Mouse (Mus musculus): ENCODE measurements at regions not wholly inside any gene's neighbourhood (a gene's known extent, or its start where the extent isn't known, plus 50 kb on each side); places are given as distances from the start of the nearest gene placed in this dataset.

GRCm38 (mm10) chr9:116511450-116511849 is 336.3 kb upstream of the Tgfbr2 start:
- no peak overlapping the region for H3K27ac ChIP-seq (ENCODE audit: control insufficient read depth, insufficient read depth, low read depth, low read length, poor library complexity)
- H3K4me1 ChIP-seq (ENCODE audit: control insufficient read depth, insufficient read depth, low read length) = no peaks in the 10 kb centered on the region
- 53% methylated on average over 3 of the region's 3 CpGs for WGBS
- H3K4me3 ChIP-seq (replicated peaks; ENCODE audit: control insufficient read depth, low read depth, low read length) = no peak overlapping the region
- TF ChIP-seq POLR2A (IDR thresholded peaks at IDR 0.05; ENCODE audit: borderline replicate concordance, control insufficient read depth, low read depth, low read length) (no peak), CTCF (IDR thresholded peaks at IDR 0.05; ENCODE audit: control insufficient read depth, insufficient read depth, low read length) (no peak)

GRCm38 (mm10) chr9:116507756-116508155 is 332.6 kb upstream of the Tgfbr2 start:
- no peak overlapping the region for H3K27ac ChIP-seq (ENCODE audit: control insufficient read depth, insufficient read depth, low read depth, low read length, poor library complexity)
- 79% methylated on average over 5 of the region's 5 CpGs for WGBS
- no peaks in the 10 kb centered on the region; the same call in 1 of the 2 replicates for H3K4me1 ChIP-seq (ENCODE audit: control insufficient read depth, insufficient read depth, low read length)

GRCm38 (mm10) chr9:116502831-116503230 is 327.7 kb upstream of the Tgfbr2 start:
- Histone ChIP-seq H3K27ac (ENCODE audit: control insufficient read depth, insufficient read depth, low read depth, low read length, poor library complexity) (no peak overlapping the region), H3K4me3 (replicated peaks; ENCODE audit: control insufficient read depth, low read depth, low read length) (no peak overlapping the region), H3K4me1 (ENCODE audit: control insufficient read depth, insufficient read depth, low read length) (no peaks in the 10 kb centered on the region; the same call in 1 of the 2 replicates)
- TF ChIP-seq CTCF (IDR thresholded peaks at IDR 0.05; ENCODE audit: control insufficient read depth, insufficient read depth, low read length) (no peak), POLR2A (IDR thresholded peaks at IDR 0.05; ENCODE audit: borderline replicate concordance, control insufficient read depth, low read depth, low read length) (no peak)
- WGBS = 63% methylated on average over 5 of the region's 5 CpGs

More at GRCm38 (mm10) chr9:116507756-116508155, 332.6 kb upstream of the Tgfbr2 start:
- H3K4me3 ChIP-seq (replicated peaks; ENCODE audit: control insufficient read depth, low read depth, low read length) = no peak overlapping the region
- TF ChIP-seq CTCF (IDR thresholded peaks at IDR 0.05; ENCODE audit: control insufficient read depth, insufficient read depth, low read length) = no peak
- TF ChIP-seq POLR2A (IDR thresholded peaks at IDR 0.05; ENCODE audit: borderline replicate concordance, control insufficient read depth, low read depth, low read length) = no peak

GRCm38 (mm10) chr9:116500951-116501350 is 325.8 kb upstream of the Tgfbr2 start:
- TF ChIP-seq POLR2A (IDR thresholded peaks at IDR 0.05; ENCODE audit: borderline replicate concordance, control insufficient read depth, low read depth, low read length) = no peak
- TF ChIP-seq CTCF (IDR thresholded peaks at IDR 0.05; ENCODE audit: control insufficient read depth, insufficient read depth, low read length) = no peak
- Histone ChIP-seq H3K4me3 (replicated peaks; ENCODE audit: control insufficient read depth, low read depth, low read length) (no peak overlapping the region), H3K4me1 (ENCODE audit: control insufficient read depth, insufficient read depth, low read length) (no peaks in the 10 kb centered on the region; the same call in 1 of the 2 replicates), H3K27ac (ENCODE audit: control insufficient read depth, insufficient read depth, low read depth, low read length, poor library complexity) (no peak overlapping the region)
- 83% methylated on average over 3 of the region's 3 CpGs for WGBS

- Histone ChIP-seq H3K27ac (ENCODE audit: control insufficient read depth, insufficient read depth, low read depth, low read length, poor library complexity) (no peak overlapping the region), H3K4me1 (ENCODE audit: control insufficient read depth, insufficient read depth, low read length) (no peaks in the 10 kb centered on the region), H3K4me3 (replicated peaks; ENCODE audit: control insufficient read depth, low read depth, low read length) (no peak overlapping the region)
- 78% methylated on average over 2 of the region's 2 CpGs for WGBS
- no peak for TF ChIP-seq POLR2A (IDR thresholded peaks at IDR 0.05; ENCODE audit: borderline replicate concordance, control insufficient read depth, low read depth, low read length)
- 0 out of 2 replicates have a peak, but pooled peaks have one; percentile 17 for TF ChIP-seq CTCF (IDR thresholded peaks at IDR 0.05; ENCODE audit: control insufficient read depth, insufficient read depth, low read length)
Observed at GRCm38 (mm10) chr9:116491227-116491626, 316.1 kb upstream of the Tgfbr2 start.

- Histone ChIP-seq H3K4me3 (replicated peaks; ENCODE audit: control insufficient read depth, low read depth, low read length) (no peak overlapping the region), H3K4me1 (ENCODE audit: control insufficient read depth, insufficient read depth, low read length) (no peaks in the 10 kb centered on the region), H3K27ac (ENCODE audit: control insufficient read depth, insufficient read depth, low read depth, low read length, poor library complexity) (no peak overlapping the region)
- TF ChIP-seq POLR2A (IDR thresholded peaks at IDR 0.05; ENCODE audit: borderline replicate concordance, control insufficient read depth, low read depth, low read length) = no peak
- peak; percentile 16; the same call in 1 of the 2 replicates for TF ChIP-seq CTCF (IDR thresholded peaks at IDR 0.05; ENCODE audit: control insufficient read depth, insufficient read depth, low read length)
- 60% methylated on average over 4 of the region's 4 CpGs for WGBS
Observed at GRCm38 (mm10) chr9:116489787-116490186, 314.6 kb upstream of the Tgfbr2 start.

GRCm38 (mm10) chr9:116489273-116489672 is 314.1 kb upstream of the Tgfbr2 start:
- TF ChIP-seq CTCF (IDR thresholded peaks at IDR 0.05; ENCODE audit: control insufficient read depth, insufficient read depth, low read length) = no peak
- no peak for TF ChIP-seq POLR2A (IDR thresholded peaks at IDR 0.05; ENCODE audit: borderline replicate concordance, control insufficient read depth, low read depth, low read length)
- no peak overlapping the region for H3K27ac ChIP-seq (ENCODE audit: control insufficient read depth, insufficient read depth, low read depth, low read length, poor library complexity)
- no peak overlapping the region for H3K4me3 ChIP-seq (replicated peaks; ENCODE audit: control insufficient read depth, low read depth, low read length)
- H3K4me1 ChIP-seq (ENCODE audit: control insufficient read depth, insufficient read depth, low read length) = no peaks in the 10 kb centered on the region
- WGBS = 76% methylated on average over 5 of the region's 5 CpGs

- H3K27ac ChIP-seq (ENCODE audit: control insufficient read depth, insufficient read depth, low read depth, low read length, poor library complexity) = no peak overlapping the region
- H3K4me1 ChIP-seq (ENCODE audit: control insufficient read depth, insufficient read depth, low read length) = no peaks in the 10 kb centered on the region
- TF ChIP-seq POLR2A (IDR thresholded peaks at IDR 0.05; ENCODE audit: borderline replicate concordance, control insufficient read depth, low read depth, low read length) (no peak), CTCF (IDR thresholded peaks at IDR 0.05; ENCODE audit: control insufficient read depth, insufficient read depth, low read length) (no peak)
- H3K4me3 ChIP-seq (replicated peaks; ENCODE audit: control insufficient read depth, low read depth, low read length) = no peak overlapping the region
- WGBS = 34% methylated on average over 3 of the region's 3 CpGs
Observed at GRCm38 (mm10) chr9:116477309-116477708, 302.1 kb upstream of the Tgfbr2 start.
